Mouse (Mus musculus) embryonic fibroblast, embryonic 13.5 days (primary cell): Measurements from ENCODE around the gene Cnppd1.

Source experiments
- CTCF ChIP-seq: IDR thresholded peaks from 2 replicates; pipeline ENCODE4 v1.5.1; 2011; ENCODE audit warnings: mild to moderate bottlenecking, control low read depth, low read length, moderate library complexity, borderline replicate concordance; ENCODE audit not compliant: insufficient read depth
- POLR2A ChIP-seq: IDR thresholded peaks from 2 replicates; pipeline ENCODE4 v1.6.1; 2011; ENCODE audit warnings: low read depth, mild to moderate bottlenecking, control low read depth, low read length, moderate library complexity

DNA sequence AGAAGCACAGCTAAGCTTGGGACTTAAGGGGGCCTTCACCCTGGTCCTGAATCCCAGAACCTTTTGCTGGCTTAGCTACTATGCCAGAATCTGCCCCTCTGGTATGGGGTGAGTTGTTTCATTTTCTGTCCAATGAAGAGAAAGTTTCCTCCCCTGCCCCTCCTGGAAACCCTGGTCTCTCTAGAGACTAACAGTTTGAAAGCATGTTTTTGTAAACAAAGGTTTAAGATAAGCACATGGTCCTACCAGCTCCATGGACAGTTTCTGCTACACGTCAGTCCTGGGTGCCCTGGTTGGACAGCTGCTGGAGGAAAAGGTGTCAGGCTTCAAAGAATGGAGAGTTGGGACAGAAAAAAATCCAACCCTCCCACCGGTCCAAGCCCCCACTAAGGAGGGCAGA, 48.1 kb upstream of the Cnppd1 start:
- TF ChIP-seq POLR2A (no peak), CTCF (no peak)
